Mouse (Mus musculus) effector memory CD4-positive, alpha-beta T cell, adult 7 months (primary cell): ENCODE data around the gene Car3. TPM values are rescaled to one million over a fixed set of nuclear protein-coding genes. Genes with fewer than 3 reads are reported as not detected.

Source experiments
- polyA plus RNA-seq: library from polyadenylated mRNA; unstranded; fragments of 100-300 nt; shearing (Covaris generic); gene quantifications from one replicate; pipeline ENCODE4 v1.2.1, GENCODE M21; 2017

Car3 gene
- not detected for polyA plus RNA-seq

DNA sequence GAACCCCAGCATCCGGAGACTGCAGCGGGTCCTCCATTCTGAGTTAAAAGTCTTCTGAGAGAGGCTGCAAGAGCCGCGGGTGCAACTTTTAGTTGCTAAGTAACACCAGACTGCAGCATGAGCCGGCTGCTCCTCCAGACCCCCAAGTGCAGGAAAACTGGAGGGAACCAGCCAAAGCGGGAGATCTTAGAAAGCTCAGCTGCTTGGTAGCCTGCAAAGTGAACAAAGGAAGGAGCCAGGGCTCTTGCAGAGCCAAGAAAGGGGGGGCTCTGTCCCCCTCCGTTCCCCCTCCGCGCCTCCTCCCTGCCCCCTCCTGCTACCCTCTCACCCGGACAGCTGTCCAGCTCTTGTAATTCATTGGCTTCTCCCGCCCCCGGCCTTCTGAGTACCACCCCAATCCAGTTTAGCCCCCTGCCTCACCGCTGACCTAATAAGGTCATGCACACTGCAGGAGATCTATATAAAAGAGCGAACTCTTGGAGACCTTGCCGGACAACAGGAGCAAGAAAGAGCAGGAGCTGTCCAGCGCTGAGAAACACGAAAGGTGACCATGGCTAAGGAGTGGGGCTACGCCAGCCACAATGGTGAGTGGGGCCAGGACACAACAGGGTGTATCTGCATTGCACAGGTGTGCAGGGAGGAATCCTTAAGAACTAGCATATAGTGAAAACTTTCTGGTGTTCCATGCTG lies at the start of gene Car3:
Gene Car3, plus strand, starts transcription at position 491 of the 690 bp plus-strand sequence.

DNA sequence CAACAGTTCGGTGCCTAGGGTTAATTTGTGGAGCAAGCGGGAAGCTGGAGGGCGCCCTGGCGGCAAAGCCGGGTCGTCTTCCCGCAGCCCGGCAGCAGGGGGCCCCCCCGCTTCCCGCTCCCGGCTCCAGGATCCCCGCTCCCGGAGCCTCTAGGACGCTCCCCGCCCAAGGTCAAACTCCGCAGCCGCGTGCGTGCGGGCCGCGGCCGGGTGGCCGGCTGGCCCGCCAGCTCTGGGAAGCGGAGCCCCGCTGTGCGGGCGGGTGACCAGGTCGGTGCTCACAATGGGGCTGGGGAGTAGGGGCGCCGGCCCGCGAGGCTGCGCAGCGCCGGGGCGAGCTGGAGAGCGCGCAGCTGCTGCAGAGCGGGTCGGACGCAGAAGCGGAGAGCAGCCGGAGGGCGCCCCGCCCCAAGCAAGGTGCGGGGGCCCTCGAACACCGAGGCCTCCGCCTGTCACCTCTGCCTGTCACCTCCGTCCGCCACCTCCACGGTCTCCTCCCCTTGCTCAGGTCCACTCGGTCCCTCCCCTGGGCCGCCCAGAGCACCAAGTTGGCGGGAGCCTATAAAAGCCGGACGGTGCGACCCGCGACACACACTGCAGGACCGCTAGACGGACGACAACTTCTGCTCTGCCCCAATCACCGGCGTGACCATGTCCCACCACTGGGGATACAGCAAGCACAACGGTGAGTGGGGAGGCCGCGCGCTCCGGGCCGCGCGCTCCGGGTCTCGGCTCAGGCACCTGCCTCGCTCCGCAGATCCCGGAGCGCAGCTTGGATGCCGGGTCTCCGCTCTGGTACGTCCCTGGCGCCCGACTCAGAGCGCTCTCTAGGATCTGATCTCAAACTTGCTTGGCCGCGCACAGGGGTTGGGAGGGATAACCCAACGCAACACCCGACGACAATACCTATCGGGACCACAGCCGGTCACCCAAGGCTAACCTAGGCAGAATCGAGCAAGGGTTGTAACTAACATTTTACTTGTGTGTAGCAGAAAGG lies 23.1 kb downstream of the Car3 start, which contains the start of gene Car2:
Gene Car2, plus strand, starts transcription at position 172 of the 997 bp plus-strand sequence.

Other genes with a start within 250 kb of the Car3 start
- not detected for gene Car13, start 221.8 kb upstream of the Car3 start, polyA plus RNA-seq
- not detected for gene Car1, start 55.1 kb upstream of the Car3 start, polyA plus RNA-seq
- 0.38 TPM for gene Car2, start 22.8 kb downstream of the Car3 start, polyA plus RNA-seq